Mouse (Mus musculus) myocyte (in vitro differentiated cells): Measurements from ENCODE around the gene Gm26920.

ENCODE experiments used
- CEBPB ChIP-seq: IDR thresholded peaks from 2 replicates; pipeline ENCODE4 v1.6.1; 2011; ENCODE audit warnings: mild to moderate bottlenecking, moderate library complexity; ENCODE audit not compliant: poor library complexity, insufficient read depth, severe bottlenecking
- E2F4 ChIP-seq: IDR thresholded peaks from one replicate; pipeline ENCODE4 v1.6.1; 2011; ENCODE audit warnings: mild to moderate bottlenecking, control low read depth, moderate library complexity; ENCODE audit not compliant: insufficient read depth
- MAX ChIP-seq: IDR thresholded peaks from one replicate; pipeline ENCODE4 v1.6.1; 2011; ENCODE audit warnings: low read depth, mild to moderate bottlenecking, control low read depth
- MYOD1 ChIP-seq, 3 experiments: IDR thresholded peaks; one replicate each; pipeline ENCODE4 v1.6.1; 2011; ENCODE audit warnings: control low read depth in 2 of 3, low read depth in 2 of 3, mild to moderate bottlenecking in 2 of 3, moderate library complexity in 1 of 3; ENCODE audit not compliant: insufficient read length in 2 of 3, control insufficient read depth in 1 of 3
- MYOG ChIP-seq, 3 experiments: IDR thresholded peaks; one replicate each; pipeline ENCODE4 v1.6.1; 2011; ENCODE audit warnings: control low read depth in 2 of 3, low read depth in 2 of 3, mild to moderate bottlenecking in 2 of 3; ENCODE audit not compliant: insufficient read length in 2 of 3, control insufficient read depth in 1 of 3, insufficient read depth in 1 of 3
- POLR2A ChIP-seq: IDR thresholded peaks from one replicate; pipeline ENCODE4 v1.6.1; 2011; ENCODE audit warnings: low read depth, mild to moderate bottlenecking, control low read depth, moderate library complexity; ENCODE audit not compliant: insufficient read length
- POLR2AphosphoS2 ChIP-seq: IDR thresholded peaks from one replicate; pipeline ENCODE4 v1.6.1; 2011; ENCODE audit warnings: low read depth, control low read depth; ENCODE audit not compliant: insufficient read length
- SRF ChIP-seq: IDR thresholded peaks from one replicate; pipeline ENCODE4 v1.6.1; 2011; ENCODE audit warnings: low read depth; ENCODE audit not compliant: control insufficient read depth, insufficient read length
- TCF12 ChIP-seq: IDR thresholded peaks from one replicate; pipeline ENCODE4 v1.6.1; 2011; ENCODE audit warnings: mild to moderate bottlenecking, control low read depth; ENCODE audit not compliant: poor library complexity, insufficient read depth, severe bottlenecking
- USF1 ChIP-seq: IDR thresholded peaks from one replicate; pipeline ENCODE4 v1.6.1; 2011; ENCODE audit warnings: low read depth, mild to moderate bottlenecking, control low read depth, moderate library complexity

- TF ChIP-seq MYOG (IDR thresholded peaks at IDR 0.05; ENCODE audit: control insufficient read depth in 1 of 3, insufficient read depth in 1 of 3, insufficient read length in 2 of 3, low read depth in 2 of 3) (peak; percentile 78 to 96 (median 94)), POLR2AphosphoS2 (peak; percentile 70), MAX (no peak), USF1 (peak; percentile 44), POLR2A (peak; percentile 50), TCF12 (peak; percentile 76), E2F4 (no peak), MYOD1 (IDR thresholded peaks at IDR 0.05; ENCODE audit: control insufficient read depth in 1 of 3, insufficient read length in 2 of 3, low read depth in 2 of 3) (peak; percentile 98 to 99 (median 99)), CEBPB (peak; percentile 43; the same call in 1 of the 2 replicates), SRF (no peak)
Measured at GRCm38 (mm10) chr7:30008020-30008690, 82.1 kb downstream of the Gm26920 start.
